Mouse (Mus musculus): Measurements from ENCODE around the gene Vil1. TPM values are rescaled to one million over a fixed set of nuclear protein-coding genes. Genes with fewer than 3 reads are reported as not detected.

The Vil1 gene
- polyA plus RNA-seq, 1 experiment from 2014 or later: 0.09 TPM

DNA sequence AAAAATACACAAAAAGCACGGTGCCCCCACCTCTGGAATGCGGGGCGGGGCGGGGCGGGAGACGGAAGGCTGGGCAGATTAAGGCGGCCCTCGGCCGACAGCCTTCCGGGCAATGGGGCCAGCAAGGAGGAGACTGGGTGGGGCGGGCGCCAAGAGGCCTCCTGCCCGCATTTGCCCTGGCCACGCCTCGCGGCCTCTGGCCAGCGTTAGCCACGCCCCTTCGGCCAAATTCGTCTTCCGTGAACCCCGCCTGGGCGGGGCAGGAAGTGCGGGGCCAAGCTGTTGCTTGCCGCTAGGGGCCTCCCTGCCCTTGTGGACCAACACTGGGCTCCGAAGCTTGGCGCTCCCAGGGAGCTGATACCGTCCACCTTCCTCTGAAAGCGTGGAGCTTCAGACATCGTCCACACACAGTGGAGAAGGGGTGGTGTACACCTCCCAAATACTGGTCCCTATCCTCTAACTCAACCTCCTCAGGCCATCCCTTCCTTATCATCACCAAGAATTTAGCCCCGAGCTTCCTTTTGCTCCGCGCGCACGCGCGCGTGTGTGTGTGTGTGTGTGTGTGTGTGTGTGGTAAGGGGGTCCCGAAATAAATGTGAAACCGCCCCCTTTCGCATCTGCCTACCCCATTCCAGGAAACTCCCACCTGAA is 11.8 kb upstream of the Vil1 start:
- Histone ChIP-seq H3K27me3 (no peaks in the 10 kb centered on the region; the same call in 1 of the 2 replicates), H3K4me2 (replicated peaks) (peak overlapping the region; percentile 83), H3K4me1 (peaks cover 25% of the 10 kb centered on the region), H3K36me3 (peaks cover 12% of the 10 kb centered on the region), H3K4me3 (peak overlapping the region; percentile 42), H3K9ac (peak overlapping the region; percentile 59), H3K9me3 (replicated peaks) (no peaks in the 10 kb centered on the region), H3K27ac (peak overlapping the region; percentile 82)
- ATAC-seq (ENCODE audit: low FRiP score): peak; percentile 89
- WGBS: under 1% methylated on average over 41 of the region's 41 CpGs

GRCm38 (mm10) chr1:74397919-74398451 is 11.2 kb upstream of the Vil1 start:
- peak; percentile 23; the same call in 1 of the 2 replicates for ATAC-seq (ENCODE audit: low FRiP score)
- WGBS: 6% methylated on average over 11 of the region's 11 CpGs
- Histone ChIP-seq H3K9me3 (replicated peaks) (no peaks in the 10 kb centered on the region), H3K27me3 (no peaks in the 10 kb centered on the region; the same call in 1 of the 2 replicates), H3K9ac (peak overlapping the region; percentile 59), H3K27ac (peak overlapping the region; percentile 82), H3K4me3 (peak overlapping the region; percentile 42), H3K4me2 (replicated peaks) (peak overlapping the region; percentile 83), H3K36me3 (peaks cover 12% of the 10 kb centered on the region), H3K4me1 (peaks cover 19% of the 10 kb centered on the region)

DNA sequence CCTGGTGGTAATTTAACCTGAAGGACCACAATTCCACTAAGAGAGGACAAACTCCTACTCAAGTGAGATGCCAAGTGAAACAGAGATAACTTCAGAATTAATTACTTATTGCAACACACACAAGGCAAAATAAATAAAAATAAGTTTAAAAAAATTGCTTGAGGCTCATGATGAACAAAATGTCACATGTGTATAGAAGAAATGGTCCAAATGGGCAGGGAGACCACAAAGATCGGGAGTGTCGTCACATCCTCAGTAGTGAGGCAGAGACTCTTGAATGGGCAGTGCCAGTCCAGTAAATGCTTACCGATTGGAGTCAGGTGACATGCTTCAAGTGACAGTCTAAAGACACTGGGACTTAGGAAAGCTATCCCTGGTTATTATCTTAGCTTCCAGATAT is 8.6 kb upstream of the Vil1 start:
- no peak overlapping the region for H3K4me2 ChIP-seq (replicated peaks)
- no peak overlapping the region for H3K4me3 ChIP-seq
- no peaks in the 10 kb centered on the region for H3K36me3 ChIP-seq
- ATAC-seq (ENCODE audit: low FRiP score): no peak
- no peak overlapping the region for H3K27ac ChIP-seq
- H3K9ac ChIP-seq: no peak overlapping the region
- H3K9me3 ChIP-seq (replicated peaks): no peaks in the 10 kb centered on the region
- H3K27me3 ChIP-seq: no peaks in the 10 kb centered on the region; the same call in 1 of the 2 replicates
- H3K4me1 ChIP-seq: peaks cover 12% of the 10 kb centered on the region
- WGBS: 85% methylated on average over 3 of the region's 3 CpGs

DNA sequence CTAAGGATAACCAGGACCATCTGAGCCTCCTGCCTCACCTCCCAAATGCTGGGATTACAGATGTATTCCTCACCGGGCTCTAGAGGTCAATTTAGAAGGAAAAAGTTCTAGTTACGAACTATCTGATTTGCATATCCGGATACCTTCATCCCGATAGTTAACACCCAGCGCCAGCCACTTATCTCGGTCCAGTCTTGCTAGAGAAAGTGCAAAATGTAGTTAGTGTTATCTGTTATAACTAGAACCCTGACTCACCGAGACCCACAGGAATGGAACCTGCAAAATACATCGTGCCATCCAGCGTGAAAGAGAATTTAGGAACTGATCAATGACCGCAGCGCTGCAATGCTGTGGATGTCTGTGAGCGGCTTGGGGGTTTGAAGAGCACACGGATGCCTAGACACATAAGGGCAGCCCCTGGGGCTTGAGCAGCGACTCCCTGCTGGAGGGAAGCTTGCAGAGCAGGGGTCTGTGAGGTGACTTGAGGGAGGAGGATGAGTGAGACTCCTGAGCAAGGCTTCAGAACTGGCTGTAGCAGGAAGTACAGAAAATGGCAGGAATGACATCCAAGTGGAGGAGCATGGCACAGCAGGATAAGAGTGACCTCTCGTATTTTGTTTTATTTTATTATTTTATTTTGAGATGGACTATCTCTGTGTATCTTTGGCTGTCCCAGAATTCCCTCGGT is 8.0 kb upstream of the Vil1 start:
- no peak for ATAC-seq (ENCODE audit: low FRiP score)
- H3K4me1 ChIP-seq: peaks cover 12% of the 10 kb centered on the region
- H3K27ac ChIP-seq: no peak overlapping the region
- no peaks in the 10 kb centered on the region; the same call in 1 of the 2 replicates for H3K27me3 ChIP-seq
- no peak overlapping the region for H3K4me3 ChIP-seq
- no peaks in the 10 kb centered on the region for H3K36me3 ChIP-seq
- H3K9ac ChIP-seq: no peak overlapping the region
- no peak overlapping the region for H3K4me2 ChIP-seq (replicated peaks)
- H3K9me3 ChIP-seq (replicated peaks): no peaks in the 10 kb centered on the region
- WGBS: 55% methylated on average over 16 of the region's 16 CpGs

DNA sequence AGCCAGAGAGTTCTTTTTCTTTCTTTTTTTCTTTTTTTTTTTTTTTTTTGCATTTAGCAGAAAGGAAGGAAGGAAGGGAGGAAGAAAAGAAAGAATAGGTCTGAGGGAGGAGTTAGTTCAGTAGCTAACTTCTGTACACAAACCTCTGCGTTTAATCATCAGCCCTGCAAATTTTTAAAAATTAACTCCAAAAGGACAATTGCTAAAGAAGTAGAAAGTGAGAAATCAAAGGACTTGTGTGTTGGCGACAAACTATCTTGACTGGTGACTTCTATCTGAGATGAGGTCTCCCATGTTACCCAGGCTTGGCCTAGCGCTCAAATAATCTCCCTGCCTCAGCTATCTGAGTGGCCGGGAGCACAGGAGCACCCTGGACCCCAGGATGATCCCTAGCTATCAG is 5.0 kb upstream of the Vil1 start:
- Histone ChIP-seq H3K36me3 (no peaks in the 10 kb centered on the region), H3K9me3 (replicated peaks) (no peaks in the 10 kb centered on the region), H3K4me1 (no peaks in the 10 kb centered on the region)

GRCm38 (mm10) chr1:74411753-74412325 is 2.7 kb downstream of the Vil1 start:
- no peaks in the 10 kb centered on the region for H3K9me3 ChIP-seq (replicated peaks)
- H3K9ac ChIP-seq: no peak overlapping the region
- 62% methylated on average over 2 of the region's 2 CpGs for WGBS
- no peaks in the 10 kb centered on the region for H3K27me3 ChIP-seq
- no peak overlapping the region for H3K4me2 ChIP-seq (replicated peaks)
- H3K4me3 ChIP-seq: no peak overlapping the region
- no peak overlapping the region for H3K27ac ChIP-seq
- no peaks in the 10 kb centered on the region for H3K4me1 ChIP-seq
- H3K36me3 ChIP-seq: no peaks in the 10 kb centered on the region
- no peak for ATAC-seq (ENCODE audit: low FRiP score)

More for the DNA sequence above, 5.0 kb upstream of the Vil1 start:
- no peak for ATAC-seq (ENCODE audit: low FRiP score)
- no peak overlapping the region for H3K9ac ChIP-seq
- H3K27ac ChIP-seq: no peak overlapping the region
- 93% methylated on average over 4 of the region's 4 CpGs for WGBS
- no peaks in the 10 kb centered on the region; the same call in 1 of the 2 replicates for H3K27me3 ChIP-seq
- H3K4me3 ChIP-seq: no peak overlapping the region
- H3K4me2 ChIP-seq (replicated peaks): no peak overlapping the region

DNA sequence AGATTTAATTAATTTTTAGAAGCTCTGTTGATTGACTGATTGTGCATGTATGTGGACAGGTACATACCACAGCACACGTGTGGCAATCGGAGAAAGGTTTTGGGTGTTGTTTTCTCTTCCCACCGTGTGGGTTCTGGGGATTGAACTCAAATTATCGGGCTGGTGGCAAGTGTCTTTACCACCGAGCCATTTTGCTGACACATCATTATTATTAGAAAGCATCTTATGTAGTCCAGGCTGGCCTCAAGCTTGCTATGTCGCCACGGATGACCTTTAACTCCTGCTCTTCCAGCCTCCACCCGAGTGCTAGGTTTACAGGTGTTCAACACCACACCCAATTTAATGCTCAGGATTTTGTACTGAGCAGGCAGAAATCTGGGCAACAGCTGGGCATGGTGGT is 3.5 kb downstream of the Vil1 start:
- H3K9ac ChIP-seq: no peak overlapping the region
- H3K4me1 ChIP-seq: no peaks in the 10 kb centered on the region
- no peaks in the 10 kb centered on the region for H3K36me3 ChIP-seq
- no peak overlapping the region for H3K4me2 ChIP-seq (replicated peaks)
- no peak overlapping the region for H3K27ac ChIP-seq
- no peaks in the 10 kb centered on the region for H3K9me3 ChIP-seq (replicated peaks)
- H3K4me3 ChIP-seq: no peak overlapping the region
- WGBS: 80% methylated on average over 8 of the region's 8 CpGs
- H3K27me3 ChIP-seq: no peaks in the 10 kb centered on the region
- ATAC-seq (ENCODE audit: low FRiP score): no peak

- no peak overlapping the region for H3K4me2 ChIP-seq (replicated peaks)
- H3K9ac ChIP-seq: no peak overlapping the region
- no peaks in the 10 kb centered on the region for H3K27me3 ChIP-seq
- H3K4me1 ChIP-seq: no peaks in the 10 kb centered on the region
- no peak for ATAC-seq (ENCODE audit: low FRiP score)
- no peak overlapping the region for H3K4me3 ChIP-seq
- no peak overlapping the region for H3K27ac ChIP-seq
- no peaks in the 10 kb centered on the region for H3K9me3 ChIP-seq (replicated peaks)
- WGBS: 39% methylated on average over 4 of the region's 4 CpGs
- no peaks in the 10 kb centered on the region for H3K36me3 ChIP-seq
These were observed 6.0 kb downstream of the Vil1 start for GRCm38 (mm10) chr1:74415143-74415542.

- no peak overlapping the region for H3K4me2 ChIP-seq (replicated peaks)
- no peaks in the 10 kb centered on the region for H3K9me3 ChIP-seq (replicated peaks)
- no peaks in the 10 kb centered on the region for H3K27me3 ChIP-seq
- H3K4me3 ChIP-seq: no peak overlapping the region
- peaks cover 6% of the 10 kb centered on the region; the same call in 1 of the 2 replicates for H3K4me1 ChIP-seq
- 83% methylated on average over 17 of the region's 17 CpGs for WGBS
- no peaks in the 10 kb centered on the region for H3K36me3 ChIP-seq
- no peak overlapping the region for H3K9ac ChIP-seq
- no peak for ATAC-seq (ENCODE audit: low FRiP score)
- H3K27ac ChIP-seq: no peak overlapping the region
These were observed 9.7 kb downstream of the Vil1 start for GRCm38 (mm10) chr1:74418747-74419439.

- Histone ChIP-seq H3K36me3 (no peaks in the 10 kb centered on the region), H3K4me3 (no peak overlapping the region), H3K4me2 (replicated peaks) (no peak overlapping the region), H3K9ac (no peak overlapping the region), H3K9me3 (replicated peaks) (no peaks in the 10 kb centered on the region), H3K27me3 (no peaks in the 10 kb centered on the region), H3K27ac (no peak overlapping the region), H3K4me1 (peaks cover 6% of the 10 kb centered on the region; the same call in 1 of the 2 replicates)
- no peak for ATAC-seq (ENCODE audit: low FRiP score)
- WGBS: 76% methylated on average over 9 of the region's 9 CpGs
These were observed 10.2 kb downstream of the Vil1 start for GRCm38 (mm10) chr1:74419440-74419794.

- ATAC-seq (ENCODE audit: low FRiP score): no peak
- H3K9me3 ChIP-seq (replicated peaks): no peaks in the 10 kb centered on the region
- WGBS: 26% methylated on average over 8 of the region's 8 CpGs
- H3K4me1 ChIP-seq: peaks cover 6% of the 10 kb centered on the region; the same call in 1 of the 2 replicates
- no peaks in the 10 kb centered on the region for H3K27me3 ChIP-seq
- no peaks in the 10 kb centered on the region for H3K36me3 ChIP-seq
- no peak overlapping the region for H3K9ac ChIP-seq
- H3K27ac ChIP-seq: no peak overlapping the region
- no peak overlapping the region for H3K4me2 ChIP-seq (replicated peaks)
- no peak overlapping the region for H3K4me3 ChIP-seq
These were observed 14.0 kb downstream of the Vil1 start for GRCm38 (mm10) chr1:74423147-74423546.

- no peaks in the 10 kb centered on the region for H3K27me3 ChIP-seq
- no peak for ATAC-seq (ENCODE audit: low FRiP score)
- no peak overlapping the region for H3K9ac ChIP-seq
- H3K9me3 ChIP-seq (replicated peaks): no peaks in the 10 kb centered on the region
- peaks cover 6% of the 10 kb centered on the region; the same call in 1 of the 2 replicates for H3K4me1 ChIP-seq
- no peak overlapping the region for H3K27ac ChIP-seq
- H3K4me3 ChIP-seq: no peak overlapping the region
- H3K4me2 ChIP-seq (replicated peaks): no peak overlapping the region
- H3K36me3 ChIP-seq: no peaks in the 10 kb centered on the region
- 77% methylated on average over 7 of the region's 7 CpGs for WGBS
These were observed 16.7 kb downstream of the Vil1 start for GRCm38 (mm10) chr1:74425845-74426244.
